Mouse (Mus musculus) fat pad, adult 2 months (tissue): Measurements from ENCODE around the gene Zbtb7a.

Source experiments
- DNase-seq: peaks from one replicate; pipeline ENCODE4 v3.0.0-alpha.2; 2011; ENCODE audit warnings: low read depth, low spot score; ENCODE audit errors: extremely low read depth

Gene Zbtb7a

DNA sequence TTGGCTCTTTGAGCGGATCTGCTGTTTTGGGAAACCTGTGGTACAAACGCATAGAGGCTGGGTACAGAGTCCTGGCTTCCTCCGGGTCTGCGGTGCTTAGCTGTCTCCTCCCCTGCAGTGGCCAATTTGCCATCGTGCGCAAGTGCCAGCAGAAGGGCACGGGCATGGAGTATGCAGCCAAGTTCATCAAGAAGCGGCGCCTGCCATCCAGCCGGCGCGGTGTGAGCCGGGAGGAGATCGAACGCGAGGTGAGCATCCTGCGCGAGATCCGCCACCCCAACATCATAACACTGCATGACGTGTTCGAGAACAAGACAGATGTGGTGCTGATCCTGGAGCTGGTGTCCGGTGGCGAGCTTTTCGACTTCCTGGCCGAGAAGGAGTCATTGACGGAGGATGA lies 54.8 kb downstream of the Zbtb7a start:
- DNase-seq = no peak

DNA sequence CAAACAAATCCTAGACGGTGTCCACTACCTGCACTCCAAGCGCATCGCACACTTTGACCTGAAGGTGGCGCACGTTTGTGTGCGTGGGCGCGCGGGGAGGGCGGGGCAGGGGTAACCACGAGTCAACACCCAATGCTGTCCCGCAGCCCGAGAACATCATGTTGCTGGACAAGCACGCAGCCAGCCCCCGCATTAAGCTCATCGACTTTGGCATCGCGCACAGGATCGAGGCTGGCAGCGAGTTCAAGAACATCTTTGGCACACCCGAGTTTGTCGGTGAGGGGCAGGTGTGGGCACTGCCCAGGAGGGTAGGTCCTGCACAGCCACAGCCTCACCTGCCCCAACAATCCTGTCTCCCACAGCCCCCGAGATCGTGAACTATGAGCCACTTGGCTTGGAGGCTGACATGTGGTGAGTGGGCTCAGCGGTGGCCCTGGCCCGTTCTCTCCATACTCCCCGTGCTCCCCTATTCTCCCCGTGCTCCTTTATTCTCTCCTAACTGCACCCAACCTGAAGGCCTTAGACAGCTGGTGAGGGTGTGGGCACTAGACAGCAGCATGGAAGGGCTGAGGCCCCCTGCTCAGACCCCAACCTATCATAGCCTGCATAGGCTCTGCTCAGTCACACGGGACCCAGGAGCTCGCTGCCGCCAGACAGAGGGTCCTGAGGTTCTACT lies 55.4 kb downstream of the Zbtb7a start:
- DNase-seq = no peak

DNA sequence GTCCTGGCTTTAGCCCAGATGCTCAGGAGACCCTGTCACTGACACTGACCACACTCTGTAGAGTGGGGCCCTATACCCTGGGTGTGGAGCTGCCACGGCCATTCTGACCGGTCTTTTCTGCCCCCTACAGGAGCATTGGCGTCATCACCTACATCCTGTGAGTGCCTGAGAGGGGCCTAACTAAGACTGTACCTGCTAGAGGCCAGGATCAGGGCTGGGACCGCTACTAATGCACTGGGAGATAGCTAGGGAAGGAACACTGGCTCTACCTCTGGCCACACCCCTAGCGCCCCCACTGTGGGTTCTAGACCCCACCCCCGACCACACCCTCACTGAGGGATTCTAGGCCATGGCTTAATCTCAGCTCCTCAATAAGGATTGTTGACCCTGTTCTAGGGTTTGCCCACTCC lies 55.9 kb downstream of the Zbtb7a start:
- DNase-seq = no peak

DNA sequence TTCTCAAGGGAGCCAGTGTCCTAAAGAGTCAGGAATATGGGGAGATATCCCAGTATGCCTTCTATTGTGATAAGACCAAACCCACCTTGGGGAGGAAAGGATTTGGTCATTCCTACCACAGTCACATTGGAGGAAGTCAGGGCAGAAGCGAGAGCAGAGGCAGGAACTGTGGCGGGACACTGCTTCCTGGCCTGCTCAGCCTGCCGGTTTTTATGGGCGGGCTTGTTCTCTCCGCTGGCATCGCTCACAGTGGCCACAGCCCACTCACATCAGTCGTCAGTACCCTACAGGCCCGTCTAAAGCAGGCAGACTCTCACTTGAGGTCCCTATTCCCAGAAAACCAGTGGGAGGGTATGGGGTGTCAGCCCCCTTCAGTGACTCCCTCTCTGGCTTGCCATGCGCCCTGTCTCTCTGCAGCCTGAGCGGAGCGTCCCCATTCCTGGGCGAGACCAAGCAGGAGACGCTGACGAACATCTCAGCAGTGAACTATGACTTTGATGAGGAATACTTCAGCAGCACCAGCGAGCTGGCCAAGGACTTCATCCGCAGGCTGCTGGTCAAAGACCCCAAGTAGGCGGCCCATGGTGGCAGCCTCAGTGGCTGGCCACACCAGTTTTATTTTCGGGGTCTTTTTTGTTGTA lies 56.4 kb downstream of the Zbtb7a start:
- no peak for DNase-seq

DNA sequence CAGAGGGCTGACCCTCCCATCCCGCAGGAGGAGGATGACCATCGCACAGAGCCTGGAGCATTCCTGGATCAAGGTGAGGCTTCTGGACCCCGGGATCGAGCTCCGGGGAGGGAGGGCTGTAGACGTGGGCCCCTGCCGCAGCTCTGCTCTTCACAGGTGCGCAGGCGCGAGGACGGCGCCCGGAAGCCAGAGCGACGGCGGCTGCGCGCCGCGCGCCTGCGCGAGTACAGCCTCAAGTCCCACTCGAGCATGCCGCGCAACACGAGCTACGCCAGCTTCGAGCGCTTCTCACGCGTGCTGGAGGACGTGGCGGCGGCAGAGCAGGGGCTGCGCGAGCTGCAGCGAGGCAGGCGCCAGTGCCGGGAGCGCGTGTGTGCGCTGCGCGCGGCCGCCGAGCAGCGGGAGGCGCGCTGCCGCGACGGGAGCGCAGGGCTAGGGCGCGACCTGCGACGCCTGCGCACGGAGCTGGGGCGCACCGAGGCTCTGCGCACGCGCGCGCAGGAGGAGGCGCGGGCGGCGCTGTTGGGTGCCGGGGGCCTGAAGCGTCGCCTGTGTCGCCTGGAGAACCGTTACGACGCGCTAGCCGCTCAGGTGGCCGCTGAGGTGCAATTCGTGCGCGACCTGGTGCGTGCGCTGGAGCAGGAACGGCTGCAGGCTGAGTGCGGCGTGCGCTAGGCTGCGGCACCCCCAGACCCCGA lies 57.4 kb downstream of the Zbtb7a start:
- no peak for DNase-seq

DNA sequence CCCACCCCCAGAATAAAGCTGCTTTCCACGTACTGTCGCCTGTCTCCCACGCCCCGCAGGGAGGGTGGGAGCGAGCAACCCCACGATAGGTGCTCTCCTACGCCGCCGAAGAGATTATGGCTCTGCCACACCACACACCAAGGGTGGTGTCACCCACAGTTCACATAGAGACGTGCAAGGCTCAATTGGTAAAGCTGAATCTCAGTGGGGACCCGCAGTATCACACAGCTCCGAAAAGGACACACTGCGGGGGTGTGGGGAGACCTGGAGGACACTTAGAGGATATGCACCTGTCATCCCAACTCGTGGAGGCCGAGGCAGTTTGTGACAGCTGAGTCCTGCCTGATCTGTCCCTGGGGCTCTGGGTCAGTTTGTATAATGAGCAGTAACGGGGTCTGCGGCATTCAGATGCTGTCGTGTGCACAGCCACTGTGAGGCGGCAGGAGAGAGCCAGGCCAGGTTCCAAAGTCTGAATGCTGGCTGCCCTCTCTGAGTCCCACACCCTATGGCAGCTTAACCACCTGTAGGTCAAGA lies 58.0 kb downstream of the Zbtb7a start:
- DNase-seq = no peak

DNA sequence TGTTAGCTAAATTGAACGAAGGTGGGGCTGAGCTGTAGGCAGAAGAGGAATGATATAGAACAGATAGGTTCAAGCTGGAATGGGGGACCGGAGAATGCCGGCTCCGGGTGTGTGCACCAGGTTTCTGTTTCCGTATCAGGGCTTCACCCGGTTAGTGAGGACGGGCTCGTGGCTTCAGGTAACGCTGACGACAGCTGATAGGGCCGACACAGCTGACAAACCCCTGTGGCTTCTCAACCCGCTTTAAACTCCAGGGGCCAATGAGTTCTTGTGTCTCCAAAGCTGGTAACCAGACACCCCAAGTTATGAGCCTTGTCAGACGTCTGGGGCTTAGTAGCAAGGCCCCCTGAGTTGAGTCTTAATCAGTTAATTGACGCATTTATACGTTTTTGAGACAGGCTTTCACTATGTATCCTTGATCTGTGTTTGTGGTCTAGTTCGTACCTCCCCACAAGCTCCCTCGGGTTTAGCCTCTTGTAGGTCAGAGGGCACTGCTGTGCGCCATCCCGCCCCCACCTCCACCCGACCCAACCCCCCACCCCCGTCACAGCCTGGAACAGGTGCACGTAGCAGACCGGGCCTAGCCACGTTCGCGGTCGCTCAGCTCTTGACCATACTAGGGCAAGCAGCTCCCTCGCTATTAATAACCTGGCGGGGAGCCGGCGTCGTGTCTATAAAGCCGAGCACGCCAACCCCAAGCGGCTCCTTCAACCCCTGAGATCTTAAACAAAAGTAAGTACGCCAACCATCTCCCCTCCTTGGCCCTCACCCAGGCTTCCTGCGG lies 59.2 kb downstream of the Zbtb7a start:
- no peak for DNase-seq

DNA sequence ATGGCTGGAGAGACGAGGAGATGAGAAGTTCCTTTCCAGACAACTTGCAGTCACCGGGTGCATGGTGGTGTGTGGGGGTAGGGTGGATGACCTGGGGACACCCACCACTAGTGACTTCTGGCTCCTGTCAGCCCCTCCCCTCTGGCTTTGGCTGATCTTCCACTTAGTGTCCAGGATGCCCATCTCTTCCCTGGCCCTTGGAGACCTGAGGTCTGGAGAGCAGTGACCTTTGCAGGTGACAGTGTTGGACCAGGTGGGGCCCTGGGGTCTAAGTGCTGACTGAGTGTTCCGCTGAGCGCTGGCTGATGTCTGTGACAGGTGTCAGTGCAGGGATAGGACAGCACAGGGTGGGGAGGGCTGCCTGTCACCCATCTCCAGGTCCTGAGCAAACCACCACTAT lies 60.3 kb downstream of the Zbtb7a start:
- DNase-seq = no peak

DNA sequence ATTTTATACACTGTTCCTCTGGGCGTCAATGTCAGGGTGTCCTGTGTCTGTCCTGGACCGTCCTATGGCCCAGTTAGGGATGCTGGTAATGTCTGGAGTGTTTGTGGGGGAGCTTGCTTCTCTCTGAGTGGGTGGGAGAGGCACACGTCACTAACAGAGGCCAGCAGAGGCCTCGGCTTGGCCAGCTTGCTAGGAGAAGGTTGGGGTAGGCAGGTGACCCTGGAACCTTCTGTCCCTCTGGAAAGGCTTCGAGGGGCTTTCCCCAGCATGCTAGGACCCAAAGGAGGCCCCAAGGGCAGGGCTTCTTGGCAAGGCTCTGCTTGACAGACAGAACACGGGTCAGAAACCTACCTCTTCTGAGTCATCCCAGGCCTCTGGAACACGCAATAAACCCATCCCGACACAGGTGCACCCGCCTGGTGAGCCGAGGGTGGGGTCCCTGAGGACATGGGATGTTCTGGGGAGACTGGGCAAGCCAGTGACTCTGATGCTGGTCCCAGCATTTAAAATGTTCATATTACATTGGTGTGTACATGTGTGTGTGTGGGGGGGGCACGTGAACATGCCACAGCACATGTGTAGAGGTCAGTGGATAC lies 61.5 kb downstream of the Zbtb7a start:
- no peak for DNase-seq

DNA sequence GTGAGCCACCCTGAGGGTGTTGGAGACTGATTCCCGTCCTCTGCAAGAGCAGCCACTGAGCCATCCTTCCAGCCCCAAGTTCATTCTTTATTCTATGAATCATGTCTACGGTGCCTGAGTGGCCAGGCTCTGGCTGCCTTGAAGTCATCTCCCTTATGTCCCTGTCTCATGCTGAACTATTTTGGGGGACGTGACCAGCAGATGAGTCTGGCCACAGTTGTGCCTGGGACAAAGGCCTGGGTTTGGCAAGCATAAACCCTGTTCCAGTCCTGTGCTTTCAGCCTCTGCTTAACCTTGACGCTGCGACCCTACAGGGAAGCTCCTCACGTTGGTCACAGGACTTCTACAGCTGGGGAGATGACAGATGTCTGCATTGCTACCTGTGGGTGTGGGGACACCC lies 62.3 kb downstream of the Zbtb7a start:
- DNase-seq = no peak

DNA sequence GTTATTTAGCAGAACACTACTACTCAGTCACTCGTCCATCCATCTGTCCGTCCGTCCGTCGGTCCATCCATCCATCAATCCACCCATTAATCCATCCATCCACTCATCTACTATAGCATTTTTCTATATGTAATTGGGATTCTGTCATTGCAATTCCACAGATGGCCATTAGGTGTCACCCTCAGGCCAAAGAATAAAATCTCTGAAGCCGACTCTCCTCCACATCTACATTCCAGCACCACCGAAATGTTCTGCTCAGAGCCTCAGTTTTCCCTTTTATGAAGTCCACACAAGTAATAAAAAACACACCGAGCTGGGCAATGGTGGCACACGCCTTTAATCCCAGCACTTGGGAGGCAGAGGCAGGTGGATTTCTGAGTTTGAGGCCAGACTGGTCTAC lies 63.2 kb downstream of the Zbtb7a start:
- no peak for DNase-seq

DNA sequence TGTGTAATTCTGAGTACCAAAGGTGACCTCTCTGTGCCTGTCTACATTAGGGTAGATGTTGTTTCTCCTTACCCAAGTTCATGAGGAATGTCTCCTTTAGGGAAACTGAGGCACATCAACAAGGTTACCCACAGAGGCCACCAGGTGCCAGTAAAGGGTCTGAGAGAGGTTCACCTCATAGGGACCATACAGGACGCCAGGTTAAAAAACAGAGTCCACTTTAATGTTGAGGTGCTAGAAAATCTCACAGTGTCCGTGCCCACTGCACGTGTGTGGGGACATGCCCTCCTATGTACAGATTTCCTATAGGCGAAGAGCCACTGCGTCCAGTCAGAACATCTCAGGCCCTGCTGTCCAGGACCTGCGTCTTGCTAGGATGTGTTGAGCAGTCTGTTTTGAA lies 64.0 kb downstream of the Zbtb7a start:
- no peak for DNase-seq

DNA sequence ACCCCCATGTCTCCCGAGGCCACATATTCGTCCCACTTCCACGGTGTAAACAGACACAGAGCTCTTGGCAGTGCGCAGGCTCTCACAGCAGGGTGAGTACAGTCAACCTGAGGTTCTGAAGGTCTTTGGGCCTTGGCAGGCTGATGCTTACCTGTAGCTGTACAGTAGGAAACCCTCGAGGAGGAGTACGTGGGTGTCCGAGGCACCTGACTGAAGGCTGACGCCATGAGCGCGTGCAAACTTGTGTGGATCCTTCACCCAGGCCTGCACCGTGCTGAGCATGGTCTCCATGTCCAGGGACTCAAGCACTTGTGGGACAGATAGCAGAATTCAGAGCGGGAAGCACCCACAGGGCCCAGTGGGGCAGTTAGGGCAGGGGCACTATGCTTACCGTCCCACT lies 65.1 kb downstream of the Zbtb7a start:
- DNase-seq = no peak

DNA sequence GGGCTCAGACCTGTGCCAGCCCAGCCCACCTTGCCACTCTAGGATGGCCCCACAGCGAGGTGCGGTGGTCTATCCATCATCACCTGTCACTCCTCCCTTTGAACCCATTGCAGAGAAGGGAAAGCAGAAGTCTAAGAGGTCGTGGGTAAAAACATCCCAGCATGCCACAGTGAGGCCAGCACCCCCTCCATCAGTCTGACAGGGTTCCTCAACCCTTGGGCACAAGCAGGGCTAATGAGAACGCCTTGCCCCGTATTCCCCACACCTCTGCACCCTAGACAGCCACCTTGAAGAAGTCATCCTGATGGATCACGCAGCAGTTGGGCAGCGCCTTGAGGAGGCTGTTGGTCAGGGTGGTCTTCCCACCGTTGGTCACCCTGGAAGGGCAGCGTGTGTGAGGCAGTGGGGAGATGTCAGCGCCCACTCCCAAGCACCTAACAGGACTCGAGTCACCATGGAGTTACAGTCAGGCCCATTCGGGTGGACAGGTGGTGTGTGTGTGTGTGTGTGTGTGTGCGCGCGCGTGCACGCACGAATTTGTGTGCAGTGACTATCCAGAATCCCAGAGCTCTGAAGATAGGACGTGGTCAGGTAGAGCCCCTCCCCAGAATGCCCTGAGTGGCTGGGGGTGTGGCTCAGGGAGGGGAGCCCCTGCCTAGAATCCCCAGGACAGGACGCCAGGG lies 65.7 kb downstream of the Zbtb7a start:
- DNase-seq = no peak

DNA sequence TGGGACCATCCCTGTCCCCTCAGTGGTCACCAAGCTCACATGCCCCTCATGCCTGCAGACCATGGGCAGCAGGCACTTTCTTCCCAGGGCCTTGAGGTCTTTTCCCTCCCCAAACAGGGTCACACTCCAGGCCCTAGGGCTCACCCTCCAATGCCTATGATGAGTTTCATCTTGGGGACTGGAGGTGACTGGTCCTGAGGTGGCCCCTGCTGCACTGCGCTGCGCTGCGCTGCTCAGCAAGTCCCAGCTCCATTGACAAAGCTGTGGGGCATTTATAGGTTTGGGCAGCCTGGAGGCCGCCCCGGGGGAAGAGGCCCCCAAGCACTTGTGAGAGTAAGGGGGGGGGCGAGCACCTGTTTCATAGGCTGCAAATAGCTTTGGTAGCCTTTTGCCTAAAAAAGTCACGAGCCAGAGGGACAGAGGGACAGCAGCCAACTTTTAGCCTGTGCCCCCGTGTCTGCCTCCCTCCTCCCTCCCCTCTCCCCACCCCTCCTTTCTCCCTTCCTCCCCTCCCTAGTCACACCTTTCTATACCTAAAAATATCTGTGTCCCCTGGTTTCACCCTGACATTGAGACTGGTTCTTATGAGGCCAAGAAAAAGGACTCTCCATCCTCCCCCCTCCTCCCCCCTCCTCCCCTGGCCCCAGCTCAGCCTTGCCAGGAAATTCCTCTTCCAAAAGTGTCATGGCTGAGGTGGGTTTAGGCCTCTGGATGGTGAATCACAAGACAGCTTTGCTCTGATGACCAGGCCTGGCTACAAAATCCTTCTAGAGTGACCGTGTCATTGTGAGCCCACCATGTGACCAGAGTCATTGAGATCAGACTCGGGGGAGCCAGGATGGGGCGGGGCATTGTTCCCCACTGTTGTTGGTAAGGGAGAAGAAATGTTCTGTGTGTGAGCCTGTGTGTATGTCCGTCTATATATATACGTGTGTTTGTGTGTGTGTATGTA lies 67.1 kb downstream of the Zbtb7a start, which contains the start of gene Nmrk2:
Gene Nmrk2 (minus strand): TSS at position 245 of the 952 bp plus-strand sequence.
- DNase-seq = no peak
